Mouse (Mus musculus) ES-Bruce4 (cell line): Measurements from ENCODE around the gene Ift122.

Experiments used
- CTCF ChIP-seq: IDR thresholded peaks from one replicate; pipeline ENCODE4 v1.8.1; 2011; ENCODE audit warnings: low read depth, low read length
- POLR2A ChIP-seq: IDR thresholded peaks from one replicate; pipeline ENCODE4 v1.8.1; 2011; ENCODE audit warnings: low read length; ENCODE audit not compliant: insufficient read depth

GRCm38 (mm10) chr6:115838161-115838597 is 15.1 kb upstream of the Ift122 start, which contains the start of gene Efcab12:
- TF ChIP-seq CTCF (peak; percentile 9), POLR2A (no peak)
